Mouse (Mus musculus) embryonic facial prominence, embryonic 12.5 days (tissue): ENCODE data around the gene U2af2. TPM values are rescaled to one million over a fixed set of nuclear protein-coding genes. Genes with fewer than 3 reads are reported as not detected.
A peak's percentile ranks its signal among the peaks of the same experiment; 100 is the strongest.
"Not testable (repeated sequence)": the region's sequence is repeated elsewhere in the genome, so short reads cannot be mapped to it uniquely, and the experiment has no call there.

Experiments used
- ATAC-seq: fragments of 200-750 bp; cut with Nextera tagmentation; 2 replicates; pipeline ENCODE4 v1.8.0; 2017; ENCODE audit not compliant: insufficient number of reproducible peaks, insufficient read depth, low FRiP score, low TSS enrichment
- H3K27ac ChIP-seq: fragments of 300-500 bp; sonication (generic); 2 replicates; pipeline ENCODE4 v1.5.1; 2016; ENCODE audit warnings: mild to moderate bottlenecking
- H3K27me3 ChIP-seq: fragments of 300-500 bp; sonication (generic); 2 replicates; pipeline ENCODE4 v1.6.1; 2016; ENCODE audit warnings: mild to moderate bottlenecking, moderate library complexity
- H3K36me3 ChIP-seq: fragments of 300-500 bp; sonication (generic); 2 replicates; pipeline ENCODE4 v1.6.1; 2016; ENCODE audit warnings: mild to moderate bottlenecking
- H3K4me1 ChIP-seq: fragments of 300-500 bp; sonication (generic); 2 replicates; pipeline ENCODE4 v1.6.1; 2016
- H3K4me2 ChIP-seq: fragments of 300-500 bp; sonication (generic); replicated peaks from 2 replicates; pipeline ENCODE4 v1.6.1; 2016; ENCODE audit warnings: mild to moderate bottlenecking, moderate library complexity
- H3K4me3 ChIP-seq: fragments of 300-500 bp; sonication (generic); 2 replicates; pipeline ENCODE4 v1.5.1; 2016; ENCODE audit warnings: mild to moderate bottlenecking
- H3K9ac ChIP-seq: fragments of 300-500 bp; sonication (generic); 2 replicates; pipeline ENCODE4 v1.6.1; 2016; ENCODE audit warnings: mild to moderate bottlenecking, moderate library complexity
- H3K9me3 ChIP-seq: fragments of 300-500 bp; sonication (generic); 2 replicates; pipeline ENCODE4 v1.6.1; 2016; ENCODE audit warnings: mild to moderate bottlenecking, moderate library complexity
- WGBS: fragments of 180-500 bp; shearing (Covaris S2); methylation state at CpG from one replicate; pipeline ENCODE4 v1.1.7; 2016; 5-methylcytosine and 5-hydroxymethylcytosine counted together
- polyA plus RNA-seq: library from polyadenylated mRNA; unstranded; fragments of >200 nt; fragmentation: Nextera tagmentation; extraction: Ambion mirVana; gene quantifications from 2 replicates; pipeline ENCODE4 v1.2.1, GENCODE M21; 2016

Gene U2af2
- polyA plus RNA-seq, 1 experiment from 2014 or later, result 159 TPM

DNA sequence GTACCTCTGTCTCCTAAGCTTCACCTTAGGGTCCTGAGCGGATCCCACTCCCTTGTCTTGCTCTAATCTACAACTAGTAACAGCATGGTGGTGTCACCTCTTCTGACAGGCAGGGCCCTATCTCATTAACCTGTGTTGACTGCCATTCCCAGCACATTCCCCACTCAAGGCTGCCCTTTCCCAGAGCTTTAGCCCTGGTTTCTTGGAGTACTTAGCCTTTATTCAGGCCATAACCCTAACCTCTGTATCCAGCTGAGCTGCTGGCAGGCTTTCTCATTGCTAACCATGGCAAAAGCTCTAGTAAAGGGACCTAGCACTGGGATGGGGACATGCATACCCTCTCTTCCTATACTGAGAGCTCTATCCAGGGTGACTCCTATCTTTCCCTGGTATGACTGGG, 3.3 kb upstream of the U2af2 start:
- H3K4me1 ChIP-seq, result peaks cover 23% of the 10 kb centered on the region
- H3K4me3 ChIP-seq, result no peak overlapping the region
- H3K27me3 ChIP-seq, result peaks cover 44% of the 10 kb centered on the region

DNA sequence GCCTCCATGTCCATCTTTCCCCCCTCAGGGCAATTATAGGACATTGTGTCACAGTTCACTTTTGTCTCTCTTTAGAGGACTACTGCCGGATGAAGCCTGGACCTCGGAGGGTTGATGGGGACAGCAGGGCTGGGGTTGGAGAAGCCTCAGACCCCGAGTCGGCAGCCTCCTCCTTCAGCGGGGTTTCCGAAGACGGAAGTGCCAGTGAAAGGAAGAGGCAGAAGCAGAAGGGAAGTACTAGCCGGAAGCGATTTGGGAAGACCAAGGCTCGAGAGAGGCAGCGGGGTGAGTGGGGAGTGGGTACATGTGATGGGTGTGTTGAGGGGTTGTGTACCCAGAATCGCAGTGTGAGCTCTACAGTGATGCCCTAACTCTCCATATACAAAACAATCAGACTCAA, 2.5 kb upstream of the U2af2 start:
- no peak overlapping the region for H3K9ac ChIP-seq
- no peak overlapping the region for H3K4me2 ChIP-seq
- no peak overlapping the region for H3K4me3 ChIP-seq
- ATAC-seq, result no peak
- WGBS, result 94% methylated on average over 12 of the region's 12 CpGs
- H3K9me3 ChIP-seq, result no peaks in the 10 kb centered on the region
- H3K27me3 ChIP-seq, result peaks cover 36% of the 10 kb centered on the region
- no peaks in the 10 kb centered on the region for H3K36me3 ChIP-seq
- peaks cover 25% of the 10 kb centered on the region for H3K4me1 ChIP-seq
- no peak overlapping the region for H3K27ac ChIP-seq

More for the DNA sequence above, 3.3 kb upstream of the U2af2 start:
- ATAC-seq, result no peak
- Histone ChIP-seq H3K36me3 (no peaks in the 10 kb centered on the region), H3K27ac (no peak overlapping the region), H3K4me2 (no peak overlapping the region), H3K9me3 (no peaks in the 10 kb centered on the region), H3K9ac (no peak overlapping the region)
- WGBS, result 93% methylated on average over 1 of the region's 1 CpGs

- peak overlapping the region; percentile 83 for H3K9ac ChIP-seq
- H3K27me3 ChIP-seq, result peaks cover 27% of the 10 kb centered on the region
- peak overlapping the region; percentile 77 for H3K4me2 ChIP-seq
- no peaks in the 10 kb centered on the region for H3K36me3 ChIP-seq
- peak; percentile 2; the same call in 1 of the 2 replicates for ATAC-seq
- no peaks in the 10 kb centered on the region for H3K9me3 ChIP-seq
- 2% methylated on average over 27 of the region's 27 CpGs for WGBS
- H3K27ac ChIP-seq, result peak overlapping the region; percentile 99
- H3K4me3 ChIP-seq, result peak overlapping the region; percentile 77
- H3K4me1 ChIP-seq, result peaks cover 27% of the 10 kb centered on the region
Observed at GRCm38 (mm10) chr7:5060239-5060731, 1.7 kb upstream of the U2af2 start.

DNA sequence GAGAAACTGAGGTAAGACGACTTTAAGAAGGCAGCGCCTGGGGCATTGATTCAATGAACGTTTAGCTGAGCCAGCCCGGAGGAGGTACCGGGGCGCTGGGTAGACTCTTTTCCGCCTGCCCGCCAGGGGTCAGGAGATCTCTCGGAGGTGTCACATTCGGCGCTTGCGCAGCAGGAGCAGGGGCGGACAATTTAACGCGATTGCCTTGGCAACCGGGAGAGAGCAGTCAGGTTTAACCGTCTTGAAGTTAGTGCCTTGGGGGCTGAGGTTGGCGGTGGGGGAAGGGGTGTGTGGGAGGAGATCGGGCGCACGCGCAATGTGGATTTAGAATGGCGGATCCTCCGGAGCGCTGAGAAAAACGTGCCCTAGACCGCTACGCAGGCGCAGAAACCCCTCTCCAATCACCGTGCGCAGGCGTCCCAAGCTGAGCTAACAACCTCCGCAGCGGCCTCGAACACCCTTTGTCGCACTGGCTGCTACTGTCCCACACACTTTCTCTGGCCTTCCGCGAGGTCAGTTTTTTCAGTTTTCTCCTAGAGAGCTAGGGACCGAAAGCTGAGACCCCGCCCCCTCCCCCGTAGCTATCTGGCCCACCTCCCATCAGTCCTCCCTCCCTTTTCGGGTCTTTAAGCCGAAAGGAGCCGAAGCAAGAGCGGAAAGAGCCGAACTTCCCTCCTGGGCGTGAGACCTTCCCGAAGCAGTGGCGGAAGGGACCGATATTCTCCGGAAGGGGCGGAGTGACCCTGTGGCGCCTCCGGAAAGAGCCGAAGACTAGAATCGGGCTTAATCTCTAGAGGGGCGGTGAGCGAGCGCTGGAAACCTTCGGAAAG, 784 bp upstream of the U2af2 start:
- H3K9me3 ChIP-seq, result no peaks in the 10 kb centered on the region
- ATAC-seq, result peak; percentile 87

GRCm38 (mm10) chr7:5062360-5063001, 538 bp downstream of the U2af2 start:
- WGBS, result under 1% methylated on average over 48 of the region's 51 CpGs
- Histone ChIP-seq H3K27me3 (peaks cover 6% of the 10 kb centered on the region), H3K4me1 (peaks cover 35% of the 10 kb centered on the region), H3K9ac (peak overlapping the region; percentile 83), H3K36me3 (peaks cover 13% of the 10 kb centered on the region), H3K4me2 (peak overlapping the region; percentile 77), H3K27ac (peak overlapping the region; percentile 99), H3K4me3 (peak overlapping the region; percentile 77), H3K9me3 (no peaks in the 10 kb centered on the region)
- ATAC-seq, result peak; percentile 2; the same call in 1 of the 2 replicates

More for the DNA sequence above, 784 bp upstream of the U2af2 start:
- peaks cover 2% of the 10 kb centered on the region; the same call in 1 of the 2 replicates for H3K36me3 ChIP-seq
- H3K4me1 ChIP-seq, result peaks cover 35% of the 10 kb centered on the region
- H3K27me3 ChIP-seq, result peaks cover 18% of the 10 kb centered on the region
- H3K9ac ChIP-seq, result peak overlapping the region; percentile 83
- H3K4me3 ChIP-seq, result peak overlapping the region; percentile 77
- H3K27ac ChIP-seq, result peak overlapping the region; percentile 99
- H3K4me2 ChIP-seq, result peak overlapping the region; percentile 77
- under 1% methylated on average over 60 of the region's 60 CpGs for WGBS

- H3K4me1 ChIP-seq, result peaks cover 30% of the 10 kb centered on the region
- H3K9me3 ChIP-seq, result no peaks in the 10 kb centered on the region
- H3K9ac ChIP-seq, result no peak overlapping the region
- H3K36me3 ChIP-seq, result peaks cover 37% of the 10 kb centered on the region
- ATAC-seq, result no peak
- H3K27me3 ChIP-seq, result no peaks in the 10 kb centered on the region
- H3K27ac ChIP-seq, result no peak overlapping the region
- 90% methylated on average over 6 of the region's 6 CpGs for WGBS
- H3K4me3 ChIP-seq, result no peak overlapping the region
- no peak overlapping the region for H3K4me2 ChIP-seq
Observed at GRCm38 (mm10) chr7:5064886-5065285, 2.9 kb downstream of the U2af2 start.

GRCm38 (mm10) chr7:5073586-5073985, 11.6 kb downstream of the U2af2 start:
- no peaks in the 10 kb centered on the region for H3K4me1 ChIP-seq
- ATAC-seq, result no peak
- no peaks in the 10 kb centered on the region for H3K27me3 ChIP-seq
- WGBS, result 83% methylated on average over 1 of the region's 1 CpGs
- H3K9ac ChIP-seq, result no peak overlapping the region
- H3K4me3 ChIP-seq, result no peak overlapping the region
- peaks cover 95% of the 10 kb centered on the region for H3K36me3 ChIP-seq
- H3K4me2 ChIP-seq, result no peak overlapping the region
- no peaks in the 10 kb centered on the region for H3K9me3 ChIP-seq
- H3K27ac ChIP-seq, result no peak overlapping the region

GRCm38 (mm10) chr7:5074984-5075383, 13.0 kb downstream of the U2af2 start:
- H3K4me3 ChIP-seq, result no peak overlapping the region
- peaks cover 87% of the 10 kb centered on the region for H3K36me3 ChIP-seq
- no peak overlapping the region for H3K27ac ChIP-seq
- H3K27me3 ChIP-seq, result no peaks in the 10 kb centered on the region
- no peak overlapping the region for H3K9ac ChIP-seq
- 91% methylated on average over 5 of the region's 5 CpGs for WGBS
- ATAC-seq, result no peak
- H3K4me2 ChIP-seq, result no peak overlapping the region
- H3K4me1 ChIP-seq, result no peaks in the 10 kb centered on the region
- H3K9me3 ChIP-seq, result no peaks in the 10 kb centered on the region

DNA sequence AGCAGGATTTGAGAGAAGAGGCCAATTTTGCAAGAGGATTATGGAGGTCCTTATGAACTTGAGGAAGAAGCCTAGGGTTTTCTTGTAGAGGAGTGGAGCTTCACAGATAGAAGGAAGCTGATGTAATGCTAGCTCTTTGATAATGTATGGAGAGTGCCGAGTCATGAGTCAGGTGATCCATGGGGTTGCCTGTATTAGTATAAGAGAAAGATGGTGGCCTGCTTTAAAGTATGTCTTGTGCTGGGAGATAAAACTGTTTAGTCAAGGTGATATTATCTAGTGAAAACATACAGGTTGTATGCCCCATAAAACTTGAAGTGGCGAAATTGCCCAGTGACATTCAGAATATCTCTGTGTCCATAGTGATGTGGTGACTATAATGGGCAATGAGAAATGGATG, 15.0 kb downstream of the U2af2 start:
- H3K36me3 ChIP-seq, result peaks cover 68% of the 10 kb centered on the region
- no peak for ATAC-seq
- H3K4me3 ChIP-seq, result no peak overlapping the region
- no peaks in the 10 kb centered on the region for H3K9me3 ChIP-seq
- H3K4me1 ChIP-seq, result peaks cover 7% of the 10 kb centered on the region
- H3K27me3 ChIP-seq, result no peaks in the 10 kb centered on the region
- H3K4me2 ChIP-seq, result no peak overlapping the region
- H3K9ac ChIP-seq, result no peak overlapping the region
- WGBS, result 86% methylated on average over 2 of the region's 2 CpGs
- no peak overlapping the region for H3K27ac ChIP-seq

DNA sequence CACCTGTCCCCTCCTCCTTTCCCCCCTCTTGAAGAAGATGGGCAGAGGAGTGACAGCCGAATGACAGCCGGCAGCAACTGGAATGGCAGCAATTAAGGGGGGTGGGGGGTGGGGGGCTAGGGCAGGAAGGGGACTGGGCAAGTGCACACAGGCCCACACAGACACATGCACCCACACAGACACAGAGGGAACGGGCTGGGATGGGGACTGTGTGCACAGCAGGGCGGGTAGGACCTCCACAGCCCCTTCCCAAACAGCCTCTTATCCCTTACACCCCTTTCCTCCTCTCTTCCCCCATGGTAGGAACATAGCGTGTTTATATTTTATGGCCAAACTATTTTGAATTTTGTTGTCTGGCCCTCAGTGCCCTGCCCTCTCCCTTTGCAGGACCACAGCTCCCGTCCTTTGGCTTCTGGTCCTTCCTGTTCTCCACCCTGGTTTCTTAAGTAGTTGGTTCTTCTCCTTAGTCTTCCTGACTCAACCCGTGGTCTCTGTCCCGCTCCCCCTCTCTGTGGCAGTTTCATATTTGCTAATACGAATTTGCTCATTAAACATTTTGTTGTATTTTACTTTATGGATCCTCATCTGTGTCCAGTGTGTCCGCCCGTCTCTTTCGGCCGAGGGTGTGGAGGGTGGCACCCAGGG, 17.5 kb downstream of the U2af2 start:
- Histone ChIP-seq H3K36me3 (peaks cover 50% of the 10 kb centered on the region), H3K27ac (peak overlapping the region; percentile 94), H3K4me2 (peak overlapping the region; percentile 82), H3K9ac (peak overlapping the region; percentile 99), H3K4me3 (peak overlapping the region; percentile 98)
- peak; percentile 37; the same call in 1 of the 2 replicates for ATAC-seq
- not testable (repeated sequence) for H3K27me3 ChIP-seq, H3K9me3 ChIP-seq, H3K4me1 ChIP-seq
- WGBS, result 45% methylated on average over 11 of the region's 13 CpGs

DNA sequence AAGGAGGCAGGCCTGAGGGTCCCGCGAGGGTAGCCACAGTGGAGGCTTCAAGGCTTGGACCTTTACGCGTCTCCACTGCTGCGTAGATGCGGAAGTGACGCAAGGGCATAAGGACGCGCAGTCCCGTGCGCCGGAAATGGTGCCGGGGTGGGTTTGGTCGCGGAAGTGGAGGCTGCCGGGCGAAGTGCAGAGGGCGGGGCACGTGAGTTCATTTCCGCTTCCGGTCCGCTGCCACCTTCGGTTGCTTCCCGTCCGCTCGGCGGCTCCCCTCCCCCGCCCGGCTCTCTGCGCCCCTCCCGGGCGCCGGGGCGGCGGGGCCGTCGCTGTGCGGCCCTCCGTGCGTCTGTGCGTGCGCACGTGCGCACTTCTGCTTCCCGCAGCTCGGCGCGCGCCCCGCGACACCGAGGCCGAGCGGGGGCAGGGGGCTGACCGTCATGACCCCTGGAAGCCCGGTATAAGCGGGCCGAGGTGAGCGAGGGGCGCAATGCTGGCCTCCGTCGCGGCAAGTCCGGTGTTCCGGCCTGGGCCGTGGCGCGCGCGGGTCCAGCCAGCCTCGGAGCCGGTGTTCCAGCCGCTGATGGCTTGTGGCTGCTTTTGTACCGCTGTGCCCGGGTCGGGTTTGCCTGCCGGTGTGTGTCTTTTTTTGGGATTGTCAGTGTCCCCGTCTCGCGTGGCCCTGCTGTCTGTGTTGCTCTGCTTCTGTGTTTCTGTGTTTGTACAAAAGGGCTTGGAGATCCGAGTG, 18.2 kb downstream of the U2af2 start, which contains the start of gene Epn1:
Gene Epn1, plus strand, starts transcription at position 226 of the 742 bp plus-strand sequence.
- Histone ChIP-seq H3K4me2 (peak within 1 kb of the TSS; percentile 82), H3K36me3 (peaks cover 50% of the 10 kb centered on the region)
- under 1% methylated on average over 67 of the region's 81 CpGs for WGBS

More for the DNA sequence above, 18.2 kb downstream of the U2af2 start, which contains the start of gene Epn1:
- Histone ChIP-seq H3K9me3 (no peaks in the 10 kb centered on the region), H3K9ac (peak within 1 kb of the TSS; percentile 99), H3K27ac (peak within 1 kb of the TSS; percentile 94), H3K4me1 (peaks cover 7% of the 10 kb centered on the region), H3K4me3 (peak within 1 kb of the TSS; percentile 98), H3K27me3 (no peaks in the 10 kb centered on the region)
- peak; percentile 96 for ATAC-seq
